Mouse (Mus musculus) activated CD4-positive, CD25-positive, alpha-beta regulatory T cell, adult 4 months (primary cell): ENCODE results near the gene Mtif2. TPM values are rescaled to one million over a fixed set of nuclear protein-coding genes. Genes with fewer than 3 reads are reported as not detected.
"Not testable (repeated sequence)": the region's sequence is repeated elsewhere in the genome, so short reads cannot be mapped to it uniquely, and the experiment has no call there.

Source experiments
- ATAC-seq: one replicate; pipeline ENCODE4 v1.8.0; 2017
- polyA plus RNA-seq, 2 experiments: library from polyadenylated mRNA; unstranded; fragments of 100-300 nt; shearing (Covaris generic); gene quantifications; one replicate each; pipeline ENCODE4 v1.2.1; 2017

Gene Mtif2
- polyA plus RNA-seq = 10 to 100 TPM; 47.4 to 52.1 TPM

DNA sequence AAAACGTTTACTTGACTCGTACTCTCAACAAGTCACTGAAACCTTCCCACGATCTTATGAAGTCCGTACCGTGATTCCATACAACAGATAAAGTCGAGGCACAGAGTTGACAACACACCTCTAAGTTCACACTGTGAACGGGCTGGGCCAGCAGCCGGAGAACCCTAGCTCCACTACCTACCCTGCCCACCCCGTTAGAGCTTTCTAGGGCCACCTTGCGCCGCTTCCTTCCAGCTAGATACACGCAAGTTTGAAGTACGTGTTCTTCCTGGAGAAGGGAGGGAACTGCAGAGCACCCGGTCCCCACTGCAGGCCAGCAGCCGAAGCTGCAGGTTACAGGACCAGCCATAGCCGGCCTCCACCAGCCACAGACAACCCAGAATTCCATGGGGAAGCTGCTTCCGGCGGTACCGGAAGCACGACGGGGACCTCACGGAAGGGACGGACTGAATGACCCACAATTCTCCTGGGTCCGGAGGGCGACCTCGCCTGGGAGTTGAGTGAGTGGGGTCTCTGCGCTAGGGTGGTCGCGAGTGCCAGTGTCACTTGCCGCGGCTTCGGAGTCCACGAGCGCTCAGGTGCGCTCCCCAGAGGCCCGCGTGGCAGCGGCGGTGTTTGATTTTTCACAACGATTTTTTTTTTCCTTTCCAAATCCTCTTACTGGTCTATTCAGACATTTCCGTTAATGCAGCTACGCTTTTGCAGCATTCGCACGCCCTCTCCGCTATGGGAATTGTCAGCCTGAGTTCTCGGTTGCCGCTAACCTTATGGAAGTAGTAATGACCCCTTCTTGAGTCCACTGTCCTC, at the start of gene Mtif2:
Mtif2 (plus strand) TSS at position 421 of the 807 bp plus-strand sequence.
- peak; percentile 74 for ATAC-seq

- ATAC-seq = no peak
Observed at GRCm38 (mm10) chr11:29493135-29493534, 33.1 kb upstream of the Mtif2 start.

GRCm38 (mm10) chr11:29496962-29497361, 29.2 kb upstream of the Mtif2 start:
- no peak for ATAC-seq

GRCm38 (mm10) chr11:29503948-29504893, 22.0 kb upstream of the Mtif2 start:
- ATAC-seq = no peak

- no peak for ATAC-seq
Observed at GRCm38 (mm10) chr11:29504899-29505625, 21.1 kb upstream of the Mtif2 start.

DNA sequence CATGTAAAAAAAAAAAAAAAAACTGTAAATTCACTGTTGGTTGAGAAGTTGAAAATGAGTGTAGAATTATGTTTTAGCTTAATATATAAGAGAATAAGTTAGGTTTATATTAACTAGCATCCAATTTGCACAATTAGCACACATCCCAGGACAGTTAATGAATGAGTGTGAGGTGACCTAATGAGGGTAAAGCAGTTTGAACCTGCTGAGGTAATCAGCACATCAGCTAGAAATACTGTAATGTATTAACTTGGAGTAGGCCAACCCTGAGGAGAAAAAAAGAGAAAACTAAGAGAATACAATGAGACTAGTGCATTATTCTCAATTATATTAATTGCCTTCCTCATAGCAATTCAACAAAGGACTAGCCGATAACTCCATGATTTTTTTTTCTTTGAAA, 16.8 kb upstream of the Mtif2 start:
- no peak for ATAC-seq

DNA sequence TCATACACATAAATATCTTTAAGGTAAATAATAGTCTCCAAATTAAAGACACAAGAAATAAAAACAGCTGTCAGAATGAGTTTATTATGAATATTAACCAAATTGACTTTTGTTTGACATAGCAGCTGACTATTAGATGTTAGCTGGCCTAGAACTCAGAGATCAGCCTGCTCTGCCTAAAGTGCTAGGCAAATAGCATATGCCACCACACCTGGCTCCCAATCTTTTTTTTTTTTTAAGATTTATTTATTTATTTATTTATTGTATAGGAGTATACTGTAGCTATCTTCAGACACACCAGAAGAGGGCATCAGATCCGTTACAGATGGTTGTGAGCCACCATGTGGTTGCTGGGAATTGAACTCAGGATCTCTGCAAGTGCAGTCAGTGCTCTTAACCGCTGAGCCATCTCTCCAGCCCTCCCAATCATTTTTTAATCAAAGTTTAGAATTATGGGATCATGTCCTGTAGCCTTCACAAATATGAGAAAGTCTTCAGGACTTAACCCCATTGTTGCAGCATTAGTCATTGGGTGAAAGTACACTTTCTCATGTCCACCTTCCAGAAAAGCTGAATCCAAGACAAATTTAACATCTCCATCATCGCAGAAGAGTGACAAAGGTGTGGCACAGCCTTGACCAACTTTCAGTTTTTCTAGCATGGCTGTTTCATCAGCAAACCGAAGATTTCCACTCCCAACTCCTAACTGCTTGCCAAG, 13.2 kb upstream of the Mtif2 start:
- ATAC-seq = no peak

DNA sequence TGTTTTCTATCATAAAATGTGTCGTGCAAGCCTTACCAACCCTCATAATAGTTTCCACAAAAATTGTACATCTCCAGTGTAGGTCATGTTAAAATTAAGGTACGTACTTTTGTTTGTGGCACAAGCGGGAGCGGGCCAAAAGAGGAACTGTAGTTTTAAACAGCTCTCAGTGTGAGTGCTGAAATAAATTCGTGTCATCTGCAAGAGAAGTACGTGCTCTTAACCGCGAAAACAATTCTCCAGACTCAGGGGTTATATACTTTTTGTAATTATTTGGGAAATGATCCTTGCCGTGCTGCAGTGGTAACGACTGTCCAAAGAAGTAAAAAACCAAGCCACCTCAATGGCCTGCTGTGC, 11.9 kb upstream of the Mtif2 start:
- no peak for ATAC-seq

GRCm38 (mm10) chr11:29514682-29515412, 11.4 kb upstream of the Mtif2 start, which contains the start of gene Prorsd1:
Gene Prorsd1 (minus strand): TSS chr11:29515033.
- peak; percentile 100 for ATAC-seq

- no peak for ATAC-seq
Observed at GRCm38 (mm10) chr11:29538201-29538600, 12.0 kb downstream of the Mtif2 start.

- ATAC-seq = no peak
Observed at GRCm38 (mm10) chr11:29544225-29544945, 18.2 kb downstream of the Mtif2 start.

DNA sequence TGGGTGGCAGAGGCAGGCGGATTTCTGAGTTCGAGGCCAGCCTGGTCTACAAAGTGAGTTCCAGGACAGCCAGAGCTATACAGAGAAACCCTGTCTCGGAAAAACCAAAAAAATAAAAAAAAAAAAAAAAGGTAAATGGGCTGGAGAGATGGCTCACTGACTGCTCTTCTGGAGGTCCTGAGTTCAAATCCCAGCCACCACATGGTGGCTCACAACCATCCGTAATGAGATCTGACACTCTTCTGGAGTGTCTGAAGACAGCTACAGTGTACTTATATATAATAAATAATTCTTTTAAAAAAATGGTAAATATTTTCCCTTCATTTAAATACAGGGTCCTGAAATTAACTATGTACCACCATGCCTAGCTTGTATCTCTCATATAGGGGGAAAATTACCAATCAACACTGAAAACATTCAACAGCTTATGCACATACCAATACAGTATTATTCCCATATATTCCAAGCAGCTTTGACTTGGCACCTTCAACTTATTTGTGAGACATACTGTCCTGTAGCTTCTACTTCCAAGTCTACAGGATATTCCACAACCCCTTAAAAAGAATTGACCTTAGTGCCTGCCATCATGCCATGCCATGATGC, 19.0 kb downstream of the Mtif2 start:
- not testable (repeated sequence) for ATAC-seq

DNA sequence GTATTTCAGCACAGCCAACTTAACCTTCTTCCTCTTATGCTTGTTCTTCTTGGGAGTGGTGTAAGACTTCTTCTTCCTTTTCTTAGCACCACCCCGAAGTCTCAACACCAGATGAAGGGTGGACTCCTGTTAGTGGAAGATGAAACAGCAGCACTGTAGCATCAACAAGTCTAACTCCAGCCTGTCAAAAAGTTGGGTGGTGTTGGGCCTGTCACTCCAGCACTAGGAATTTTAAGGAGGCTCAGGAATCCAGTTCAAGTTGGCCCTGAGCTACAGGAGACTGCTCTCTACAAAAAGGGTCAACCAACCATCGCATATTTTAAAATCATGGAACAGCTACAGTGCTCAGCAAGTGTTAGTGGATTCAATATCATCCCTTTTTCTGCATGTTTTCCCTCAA, 20.1 kb downstream of the Mtif2 start:
- not testable (repeated sequence) for ATAC-seq

DNA sequence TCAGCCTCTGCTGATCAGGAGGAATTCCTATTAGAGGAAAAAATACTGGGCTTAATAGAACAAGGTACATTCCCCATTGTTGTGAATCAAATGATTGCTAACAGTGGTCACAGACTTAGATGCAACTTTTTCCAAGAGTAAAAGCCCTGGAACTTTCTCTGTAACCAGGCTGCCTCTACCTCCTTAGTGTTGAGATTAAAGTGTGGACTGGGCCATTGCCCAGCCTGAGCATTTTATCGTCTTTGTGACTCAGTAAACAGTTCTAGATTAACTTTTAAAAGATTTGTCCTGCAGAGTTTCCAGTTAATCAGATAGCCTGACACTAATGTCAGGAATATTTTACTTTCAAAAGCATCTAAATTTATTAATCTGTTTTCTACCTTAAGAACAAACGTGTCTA, 20.6 kb downstream of the Mtif2 start:
- no peak for ATAC-seq

- ATAC-seq = no peak
Observed at GRCm38 (mm10) chr11:29547249-29547751, 21.1 kb downstream of the Mtif2 start.

- peak; percentile 91 for ATAC-seq
Observed at GRCm38 (mm10) chr11:29547752-29548503, 21.7 kb downstream of the Mtif2 start, which contains the start of the genes Clhc1 and Rps27a. Gene Clhc1 (plus strand): TSS chr11:29547950. Gene Rps27a (minus strand): TSS chr11:29548109.

DNA sequence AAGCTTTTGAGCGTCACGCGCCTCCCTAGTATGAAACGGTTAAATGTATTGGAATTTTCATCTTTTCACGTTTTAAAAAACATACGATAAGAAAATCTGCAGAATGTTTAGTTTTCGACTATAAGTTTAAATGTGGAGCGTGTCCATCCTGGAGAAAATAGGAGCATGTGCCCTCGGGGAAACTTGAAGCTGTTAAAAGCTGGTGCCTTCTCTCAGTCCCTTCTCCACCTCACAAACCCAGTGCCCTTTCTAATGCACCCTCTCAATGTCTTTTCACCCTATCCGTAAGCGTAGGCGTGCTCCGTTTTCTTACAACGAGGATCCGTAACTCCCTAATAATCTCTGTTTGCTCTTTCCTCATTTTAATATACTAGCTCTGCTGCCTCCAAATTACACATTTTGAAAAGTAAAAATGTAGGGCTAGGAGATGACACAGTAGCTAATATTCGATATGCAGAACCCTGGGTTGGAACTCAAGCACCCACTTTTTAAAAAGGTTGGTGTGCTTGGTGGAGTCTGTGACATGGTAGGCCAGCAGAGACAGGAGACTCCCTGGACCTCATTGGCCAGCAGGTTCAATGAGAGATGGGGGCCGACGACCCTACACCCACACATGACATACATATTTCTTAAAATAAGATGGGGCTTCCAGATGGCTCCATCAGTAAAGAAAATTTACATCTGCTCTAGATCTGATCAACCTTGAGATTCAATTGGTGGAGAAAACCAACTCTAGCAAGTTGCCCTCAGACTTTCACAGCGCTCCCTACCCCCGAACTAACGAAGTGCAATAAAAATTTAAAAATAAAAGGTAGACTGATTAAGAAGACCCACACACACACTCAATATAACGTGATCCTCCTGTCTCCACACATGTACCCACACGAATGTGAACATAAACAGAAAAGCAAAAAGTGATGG, 22.6 kb downstream of the Mtif2 start:
- ATAC-seq = no peak

DNA sequence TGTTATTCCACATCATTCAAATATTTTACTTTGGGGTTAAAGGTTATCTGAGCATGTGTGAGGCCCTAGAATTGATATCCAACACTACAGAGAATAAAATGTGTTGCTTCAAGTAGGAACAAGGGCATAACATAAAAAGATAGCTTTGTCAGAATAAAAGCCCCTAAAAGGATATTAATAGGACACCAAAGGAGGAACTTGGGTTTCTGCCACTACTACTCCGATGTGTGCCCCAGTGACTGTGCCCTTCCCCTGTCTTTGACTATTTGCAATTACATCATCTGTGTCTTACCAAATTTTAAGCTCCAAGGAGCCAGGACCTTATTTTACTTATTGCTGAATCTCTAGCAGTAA, 23.2 kb downstream of the Mtif2 start:
- ATAC-seq = no peak
